Mouse (Mus musculus): ENCODE results near the gene Ccdc155. TPM values are rescaled to one million over a fixed set of nuclear protein-coding genes. Genes with fewer than 3 reads are reported as not detected.
"Not testable (repeated sequence)": the region's sequence is repeated elsewhere in the genome, so short reads cannot be mapped to it uniquely, and the experiment has no call there.

Gene Ccdc155
- total RNA-seq, 2 experiments from 2014 or later, result 2.5 to 2.8 TPM

GRCm38 (mm10) chr7:45191161-45191560 lies 13.5 kb downstream of the Ccdc155 start:
- no peak for DNase-seq

GRCm38 (mm10) chr7:45190186-45190585 lies 14.5 kb downstream of the Ccdc155 start:
- no peak for DNase-seq

- no peak for DNase-seq
These were observed 15.1 kb downstream of the Ccdc155 start for GRCm38 (mm10) chr7:45189600-45189999.

- no peak for DNase-seq
These were observed 18.8 kb downstream of the Ccdc155 start for GRCm38 (mm10) chr7:45185921-45186320.

- no peak for DNase-seq
These were observed 21.0 kb downstream of the Ccdc155 start for GRCm38 (mm10) chr7:45183672-45184071.

- DNase-seq, result no peak
These were observed 22.1 kb downstream of the Ccdc155 start for GRCm38 (mm10) chr7:45182606-45183005.

GRCm38 (mm10) chr7:45182199-45182601 lies 22.5 kb downstream of the Ccdc155 start:
- peak; percentile 79 for DNase-seq

- no peak for DNase-seq
These were observed 23.2 kb downstream of the Ccdc155 start for GRCm38 (mm10) chr7:45181540-45181939.

- DNase-seq, result no peak
These were observed 23.7 kb downstream of the Ccdc155 start, which contains the start of gene Pth2 for GRCm38 (mm10) chr7:45180896-45181477. Pth2 (plus strand) TSS chr7:45180995.

GRCm38 (mm10) chr7:45179469-45179868 lies 25.2 kb downstream of the Ccdc155 start, which contains the start of gene Gfy:
Gfy (minus strand) TSS chr7:45179569.
- DNase-seq, result no peak

- DNase-seq, result no peak
These were observed 26.1 kb downstream of the Ccdc155 start for GRCm38 (mm10) chr7:45178550-45178949.

GRCm38 (mm10) chr7:45176356-45176755 lies 28.3 kb downstream of the Ccdc155 start:
- DNase-seq, result no peak

- no peak for DNase-seq
These were observed 28.8 kb downstream of the Ccdc155 start for GRCm38 (mm10) chr7:45175929-45176328.

GRCm38 (mm10) chr7:45175398-45175797 lies 29.3 kb downstream of the Ccdc155 start:
- DNase-seq, result no peak

- no peak for DNase-seq
These were observed 30.0 kb downstream of the Ccdc155 start for GRCm38 (mm10) chr7:45174567-45175280.

GRCm38 (mm10) chr7:45173772-45174171 lies 30.9 kb downstream of the Ccdc155 start:
- not testable (repeated sequence) for DNase-seq

GRCm38 (mm10) chr7:45172974-45173373 lies 31.7 kb downstream of the Ccdc155 start:
- DNase-seq, result no peak

- DNase-seq, result no peak
These were observed 35.2 kb downstream of the Ccdc155 start for GRCm38 (mm10) chr7:45169495-45169894.

GRCm38 (mm10) chr7:45168656-45169055 lies 36.0 kb downstream of the Ccdc155 start:
- DNase-seq, result no peak

- no peak for DNase-seq
These were observed 36.8 kb downstream of the Ccdc155 start for GRCm38 (mm10) chr7:45167761-45168445.

GRCm38 (mm10) chr7:45166950-45167401 lies 37.7 kb downstream of the Ccdc155 start:
- no peak for DNase-seq

GRCm38 (mm10) chr7:45165701-45166100 lies 39.0 kb downstream of the Ccdc155 start:
- DNase-seq, result no peak

GRCm38 (mm10) chr7:45164833-45165232 lies 39.9 kb downstream of the Ccdc155 start:
- no peak for DNase-seq
